Mouse (Mus musculus) kidney, postnatal 4 days (tissue): ENCODE measurements at regions not wholly inside any gene's neighbourhood (a gene's known extent, or its start where the extent isn't known, plus 50 kb on each side); places are given as distances from the start of the nearest gene placed in this dataset.
"Not testable (repeated sequence)": the region's sequence is repeated elsewhere in the genome, so short reads cannot be mapped to it uniquely, and the experiment has no call there.

Experiments
- DNase-seq, 2 experiments: peaks; one replicate each; pipeline ENCODE4 v3.0.0; 2021; ENCODE audit warnings: mixed read lengths in 2 of 2

- DNase-seq, result peak; percentile 53 to 56
These were observed 146.2 kb downstream of the Gm28710 start for GRCm38 (mm10) chr5:16937840-16938239.

DNA sequence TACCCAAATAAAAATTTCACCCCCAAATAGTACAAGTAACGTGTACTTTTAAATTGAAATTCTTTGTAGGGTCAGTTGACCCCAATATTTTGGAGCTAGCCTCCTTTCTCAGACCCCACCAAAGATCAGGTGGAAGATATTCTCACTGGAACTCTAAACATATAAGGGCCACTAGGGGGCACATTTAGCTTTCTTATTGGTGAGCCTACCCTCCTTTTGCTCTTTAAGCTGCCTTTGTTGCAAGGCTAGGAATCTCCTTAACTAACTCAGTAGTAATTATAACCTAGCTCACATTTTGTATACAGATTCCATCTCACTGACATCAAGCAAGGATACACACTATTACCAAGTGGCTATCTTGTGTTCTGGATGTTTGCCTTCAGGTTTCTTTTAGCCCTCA is 155.8 kb downstream of the Gm28710 start:
- no peak for DNase-seq

GRCm38 (mm10) chr5:16967735-16968134 is 176.1 kb downstream of the Gm28710 start:
- DNase-seq, result no peak

- not testable (repeated sequence) for DNase-seq
These were observed 177.2 kb downstream of the Gm28710 start for GRCm38 (mm10) chr5:16968817-16969216.

- DNase-seq, result peak in 1 of 2 experiments; percentile 11
These were observed 181.7 kb downstream of the Gm28710 start for GRCm38 (mm10) chr5:16973206-16973896.

DNA sequence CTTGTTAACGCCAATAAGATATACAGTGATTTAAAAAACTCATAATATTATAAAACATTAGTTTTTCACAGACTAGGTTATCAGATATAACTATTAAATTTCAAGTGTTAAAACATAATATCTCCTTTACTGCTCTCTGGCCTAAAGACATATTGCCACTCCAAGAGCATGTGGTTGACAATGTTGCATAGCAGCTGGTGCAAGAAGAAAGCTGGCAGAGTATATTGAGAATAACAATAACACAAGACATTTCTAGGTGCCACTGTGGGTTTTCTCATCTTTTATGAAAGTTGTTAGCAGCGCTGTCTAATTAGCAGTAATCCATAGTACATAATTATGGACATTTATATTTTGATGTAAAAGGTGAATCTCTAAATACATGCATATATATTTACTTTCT is 184.4 kb downstream of the Gm28710 start:
- DNase-seq, result no peak

DNA sequence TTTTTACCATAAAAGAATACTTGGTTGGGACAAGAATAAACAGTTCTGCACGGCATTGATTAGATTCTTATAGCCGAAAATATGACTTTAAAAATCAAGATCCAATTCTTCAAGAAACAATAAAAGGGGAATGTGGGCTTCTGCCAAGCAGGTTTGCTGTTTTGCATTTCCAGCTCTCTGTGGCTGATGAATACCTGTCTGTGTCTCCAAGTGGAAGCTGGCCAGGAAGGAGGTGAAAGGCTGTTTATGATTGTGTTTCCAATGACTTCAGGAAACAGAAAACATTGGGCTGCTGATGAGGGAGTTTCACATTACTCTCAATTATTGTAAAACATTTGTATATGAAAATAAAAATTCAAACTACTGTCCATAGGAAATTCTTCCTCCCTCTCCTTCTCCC is 193.3 kb downstream of the Gm28710 start:
- DNase-seq, result no peak

- DNase-seq, result no peak
These were observed 199.9 kb downstream of the Gm28710 start for GRCm38 (mm10) chr5:16991518-16991917.

DNA sequence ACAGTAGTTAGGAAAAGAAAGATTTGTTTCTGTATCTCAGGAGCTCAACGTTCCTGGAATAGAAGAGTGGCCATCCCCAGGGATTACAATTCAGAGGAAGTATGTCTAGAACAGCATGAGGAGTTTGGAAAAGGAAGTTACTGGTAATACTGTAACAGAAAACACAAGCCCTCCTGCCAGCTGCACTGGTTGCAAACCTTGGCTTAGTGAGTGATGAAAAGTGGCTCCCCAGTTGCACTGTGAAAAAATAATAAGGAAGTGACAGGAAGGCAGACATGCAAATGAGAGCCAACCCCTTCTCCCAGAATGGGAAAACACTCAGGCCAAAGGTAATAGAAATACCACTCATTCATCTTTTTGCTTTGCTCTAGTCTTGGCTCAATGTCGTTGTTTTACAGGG is 207.6 kb downstream of the Gm28710 start:
- DNase-seq, result no peak

- no peak for DNase-seq
These were observed 215.4 kb downstream of the Gm28710 start for GRCm38 (mm10) chr5:17006807-17007522.

- DNase-seq, result no peak
These were observed 230.0 kb downstream of the Gm28710 start for GRCm38 (mm10) chr5:17021636-17022035.

- DNase-seq, result no peak
These were observed 262.3 kb downstream of the Gm28710 start for GRCm38 (mm10) chr5:17053935-17054334.

DNA sequence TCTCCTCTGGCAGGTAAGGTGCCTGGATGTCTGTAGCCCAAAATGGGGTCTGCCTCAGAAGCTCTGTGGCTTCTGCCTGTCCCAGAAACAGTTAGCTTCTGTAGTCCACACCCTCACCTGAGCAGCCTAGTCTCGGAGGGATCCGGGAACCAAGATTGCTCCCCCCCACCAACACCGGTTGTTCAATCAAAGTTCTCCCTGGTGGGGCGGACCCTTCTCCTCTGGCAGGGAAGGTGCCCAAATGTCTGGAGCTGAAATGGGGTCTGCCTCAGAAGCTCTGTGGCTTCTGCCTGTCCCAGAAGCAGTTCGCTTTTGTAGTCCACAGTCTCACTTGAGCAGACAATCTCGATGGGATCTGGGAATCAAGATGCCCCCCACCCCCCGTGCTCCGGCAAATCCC is 273.0 kb downstream of the Gm28710 start:
- DNase-seq, result no peak

- DNase-seq, result no peak
These were observed 288.8 kb downstream of the Gm28710 start for GRCm38 (mm10) chr5:17080405-17080804.

DNA sequence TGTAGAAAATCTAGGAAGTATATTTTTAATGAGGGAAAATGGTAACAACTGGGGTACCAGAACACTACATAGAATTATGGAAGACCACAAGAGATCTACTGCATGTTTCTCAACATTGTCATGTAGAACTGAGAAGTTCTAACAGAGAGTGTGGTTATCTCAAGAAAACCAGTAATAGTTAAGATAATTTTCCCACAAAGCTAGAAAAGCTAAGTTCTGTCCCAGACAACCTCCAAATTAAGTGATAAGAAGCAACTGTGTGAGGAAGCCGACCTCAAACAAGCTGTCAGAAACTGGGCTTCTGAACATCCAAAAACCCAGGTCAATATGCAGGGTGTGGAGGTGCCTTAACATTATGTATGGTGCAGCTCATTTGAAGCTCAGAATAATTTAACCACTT is 261.4 kb upstream of the Speer4f2 start:
- DNase-seq, result no peak

DNA sequence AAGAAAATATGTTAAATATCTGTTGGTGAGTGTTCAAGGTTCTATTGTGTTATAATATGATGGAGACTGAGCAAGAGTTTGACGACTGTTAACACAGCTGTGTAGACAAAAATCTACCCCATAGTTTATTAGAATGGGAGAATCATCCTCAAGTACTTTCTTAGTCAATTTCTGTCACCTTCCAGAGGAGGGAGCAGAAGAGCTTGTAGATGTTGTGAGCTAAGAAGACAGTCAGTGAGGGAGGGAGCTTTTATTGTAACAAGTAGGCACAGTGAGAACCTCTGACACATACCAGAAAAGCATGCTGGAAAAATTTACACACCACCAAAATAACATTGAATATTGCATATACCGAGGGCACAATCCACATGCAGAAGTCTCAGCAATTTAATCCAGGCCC is 261.0 kb upstream of the Speer4f2 start:
- DNase-seq, result no peak

GRCm38 (mm10) chr5:17115035-17115434 is 257.9 kb upstream of the Speer4f2 start:
- no peak for DNase-seq

DNA sequence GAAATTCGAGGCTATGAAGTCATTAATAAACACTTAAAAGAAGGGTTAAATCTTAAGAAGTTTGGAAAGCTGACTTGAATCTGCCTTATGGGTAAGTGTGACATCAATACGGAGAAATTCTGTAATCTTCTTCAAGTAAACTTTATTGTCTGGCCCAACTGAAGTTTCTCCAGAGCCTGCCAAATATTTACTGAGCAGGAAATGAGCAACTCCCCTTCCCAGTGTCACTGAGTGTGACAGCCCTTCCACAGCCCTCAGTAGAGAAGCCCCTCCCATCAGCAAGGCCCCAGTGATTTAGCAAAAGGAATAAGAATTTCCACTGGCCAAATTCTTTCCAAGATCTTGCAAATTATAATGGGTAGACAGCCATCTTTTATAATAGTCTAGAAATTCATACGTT is 256.9 kb upstream of the Speer4f2 start:
- peak; percentile 14 to 41 for DNase-seq

GRCm38 (mm10) chr5:17125240-17125639 is 247.7 kb upstream of the Speer4f2 start:
- DNase-seq, result no peak

DNA sequence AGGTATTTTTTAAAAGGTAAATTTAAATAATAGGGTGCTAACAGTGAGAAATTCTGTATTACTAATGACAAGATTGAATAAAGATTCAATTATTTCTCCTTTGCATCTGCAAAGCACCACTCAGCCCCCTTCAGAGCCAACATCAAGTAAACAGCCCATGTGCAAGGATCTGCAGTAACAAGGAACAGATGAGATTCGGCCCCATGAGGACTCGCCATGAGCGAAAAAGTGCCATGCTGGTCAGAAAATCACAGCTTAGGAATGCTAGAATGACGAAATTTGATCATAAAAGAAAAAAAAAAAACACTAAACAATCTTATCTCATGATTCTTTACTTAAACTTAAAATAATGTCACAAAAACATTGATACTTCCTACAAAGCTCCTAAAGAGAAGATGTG is 245.5 kb upstream of the Speer4f2 start:
- no peak for DNase-seq

DNA sequence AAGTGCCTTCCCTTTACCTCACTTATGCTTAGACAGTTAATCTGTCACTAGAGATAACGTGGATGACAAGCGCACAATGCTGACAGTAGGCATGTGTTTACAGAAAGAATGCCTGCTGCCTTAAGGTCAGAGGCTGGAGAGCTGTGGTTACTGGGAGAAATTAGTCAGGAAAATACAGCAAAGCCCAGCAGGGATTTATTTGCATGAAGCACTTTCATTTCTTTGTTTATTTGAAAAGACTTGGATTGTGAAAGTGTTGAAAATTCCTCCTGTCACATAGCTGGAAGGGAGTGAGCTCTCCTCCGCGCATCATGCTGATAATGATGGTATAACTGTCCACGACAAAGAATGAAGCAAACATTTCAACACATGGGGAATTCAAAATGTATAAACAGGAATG is 237.5 kb upstream of the Speer4f2 start:
- DNase-seq, result no peak

DNA sequence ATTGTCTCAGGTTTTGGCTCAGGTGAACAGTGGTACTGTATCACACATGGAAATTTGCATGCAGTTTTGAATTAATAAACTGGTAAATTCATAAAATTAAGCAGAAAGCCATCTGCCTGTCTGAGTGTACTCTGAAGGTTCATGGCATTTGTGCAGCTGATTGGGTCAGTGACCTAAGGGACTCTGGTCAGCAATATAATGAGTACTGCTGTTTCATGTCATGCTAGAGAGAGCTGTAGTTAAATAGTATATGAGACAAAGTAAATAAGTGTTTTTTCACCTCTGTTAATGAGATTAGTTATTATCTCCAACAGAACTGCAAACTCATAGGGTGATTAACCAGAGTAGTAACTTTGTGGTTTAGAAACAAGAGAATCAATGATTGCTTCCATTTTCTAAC is 231.4 kb upstream of the Speer4f2 start:
- peak; percentile 4 to 25 for DNase-seq

DNA sequence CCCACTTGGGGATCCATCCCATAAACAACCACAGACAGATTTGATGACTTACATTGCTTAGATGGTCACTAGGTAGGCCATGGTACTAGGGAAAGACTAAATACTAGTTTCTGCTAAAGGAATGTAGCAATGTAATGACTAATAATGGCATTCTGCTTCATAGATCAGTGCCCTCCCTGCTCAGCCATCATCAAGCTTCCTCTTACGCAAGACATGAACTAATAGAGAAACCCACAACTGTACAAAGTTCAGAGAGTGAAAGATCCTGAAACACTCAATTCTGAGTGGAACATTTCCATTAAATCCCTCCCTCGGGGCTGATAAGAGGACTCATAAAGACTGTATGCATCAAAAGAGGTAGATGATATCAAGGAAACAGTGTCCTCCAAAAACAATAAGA is 198.4 kb upstream of the Speer4f2 start:
- no peak for DNase-seq

DNA sequence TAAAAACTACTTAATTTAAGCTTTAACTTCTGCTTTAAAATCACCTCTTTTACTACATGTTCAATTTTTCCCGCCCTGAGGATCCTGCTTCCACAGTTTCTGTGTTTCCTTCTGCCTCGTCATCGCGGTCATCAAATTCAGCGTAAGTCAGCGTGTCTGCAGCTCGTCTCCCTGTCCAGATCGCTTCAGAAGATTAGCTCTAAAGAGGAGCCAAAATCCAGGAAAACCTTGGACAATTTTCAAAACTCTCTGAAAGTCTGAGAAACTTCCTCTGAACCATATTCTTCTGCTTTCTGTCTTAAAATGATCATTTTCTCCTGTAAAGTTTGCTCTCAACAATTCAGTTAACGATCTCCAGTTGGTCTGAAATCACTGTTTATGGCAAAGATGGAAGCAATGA is 196.2 kb upstream of the Speer4f2 start:
- peak; percentile 2 to 4 for DNase-seq
